Mouse (Mus musculus) urinary bladder, adult 2 months (tissue): ENCODE measurements around the gene Itfg1. TPM values are rescaled to one million over a fixed set of nuclear protein-coding genes. Genes with fewer than 3 reads are reported as not detected.
"Not testable (repeated sequence)": the region's sequence is repeated elsewhere in the genome, so short reads cannot be mapped to it uniquely, and the experiment has no call there.

Source experiments
- DNase-seq: peaks from one replicate; pipeline ENCODE4 v3.0.0; 2022; ENCODE audit warnings: low spot score
- polyA plus RNA-seq: library from polyadenylated mRNA; depleted of rRNA; stranded (reverse); fragments of >200 nt; gene quantifications from 2 replicates; pipeline ENCODE4 v1.2.3, GENCODE M21; 2012; rRNA removed

Itfg1 gene
- 40.4 and 43.7 TPM in 2 replicates for polyA plus RNA-seq

- DNase-seq = peak; percentile 95
Measured at GRCm38 (mm10) chr8:85840657-85841488, at the start of gene Itfg1, which contains the start of gene Phkb. Itfg1 (minus strand) TSS chr8:85840921. Phkb (plus strand) TSS chr8:85840959.

- no peak for DNase-seq
Measured at GRCm38 (mm10) chr8:85884811-85885210, 44.1 kb upstream of the Itfg1 start.

- no peak for DNase-seq
Measured at GRCm38 (mm10) chr8:85879624-85880023, 38.9 kb upstream of the Itfg1 start.

- no peak for DNase-seq
Measured at GRCm38 (mm10) chr8:85877976-85878375, 37.3 kb upstream of the Itfg1 start.

GRCm38 (mm10) chr8:85871660-85872059 lies 30.9 kb upstream of the Itfg1 start:
- no peak for DNase-seq

GRCm38 (mm10) chr8:85862381-85862780 lies 21.7 kb upstream of the Itfg1 start:
- DNase-seq = no peak

- no peak for DNase-seq
Measured at GRCm38 (mm10) chr8:85860612-85861011, 19.9 kb upstream of the Itfg1 start.

- not testable (repeated sequence) for DNase-seq
Measured at GRCm38 (mm10) chr8:85857227-85857896, 16.6 kb upstream of the Itfg1 start.

GRCm38 (mm10) chr8:85854220-85855123 lies 13.8 kb upstream of the Itfg1 start:
- DNase-seq = no peak

- no peak for DNase-seq
Measured at GRCm38 (mm10) chr8:85845887-85846286, 5.2 kb upstream of the Itfg1 start.

- no peak for DNase-seq
Measured at GRCm38 (mm10) chr8:85841489-85841795, 721 bp upstream of the Itfg1 start.

- DNase-seq = no peak
Measured at GRCm38 (mm10) chr8:85839916-85840656, 635 bp downstream of the Itfg1 start.

GRCm38 (mm10) chr8:85813621-85814020 lies 27.1 kb downstream of the Itfg1 start:
- DNase-seq = no peak

GRCm38 (mm10) chr8:85801408-85801807 lies 39.3 kb downstream of the Itfg1 start:
- DNase-seq = no peak

- no peak for DNase-seq
Measured at GRCm38 (mm10) chr8:85800164-85800563, 40.6 kb downstream of the Itfg1 start.

- DNase-seq = not testable (repeated sequence)
Measured at GRCm38 (mm10) chr8:85796392-85796791, 44.3 kb downstream of the Itfg1 start.

GRCm38 (mm10) chr8:85788341-85788740 lies 52.4 kb downstream of the Itfg1 start:
- no peak for DNase-seq

- no peak for DNase-seq
Measured at GRCm38 (mm10) chr8:85787909-85788308, 52.8 kb downstream of the Itfg1 start.

- DNase-seq = no peak
Measured at GRCm38 (mm10) chr8:85785506-85785905, 55.2 kb downstream of the Itfg1 start.

- no peak for DNase-seq
Measured at GRCm38 (mm10) chr8:85783871-85784270, 56.9 kb downstream of the Itfg1 start.

- DNase-seq = no peak
Measured at GRCm38 (mm10) chr8:85780091-85780490, 60.6 kb downstream of the Itfg1 start.
